Mouse (Mus musculus): ENCODE results near the gene Mapk8. TPM values are rescaled to one million over a fixed set of nuclear protein-coding genes. Genes with fewer than 3 reads are reported as not detected.
A peak's percentile ranks its signal among the peaks of the same experiment; 100 is the strongest.
"Not testable (repeated sequence)": the region's sequence is repeated elsewhere in the genome, so short reads cannot be mapped to it uniquely, and the experiment has no call there.

Gene Mapk8
- polyA plus RNA-seq, 1 experiment from 2014 or later, result 17.3 TPM

DNA sequence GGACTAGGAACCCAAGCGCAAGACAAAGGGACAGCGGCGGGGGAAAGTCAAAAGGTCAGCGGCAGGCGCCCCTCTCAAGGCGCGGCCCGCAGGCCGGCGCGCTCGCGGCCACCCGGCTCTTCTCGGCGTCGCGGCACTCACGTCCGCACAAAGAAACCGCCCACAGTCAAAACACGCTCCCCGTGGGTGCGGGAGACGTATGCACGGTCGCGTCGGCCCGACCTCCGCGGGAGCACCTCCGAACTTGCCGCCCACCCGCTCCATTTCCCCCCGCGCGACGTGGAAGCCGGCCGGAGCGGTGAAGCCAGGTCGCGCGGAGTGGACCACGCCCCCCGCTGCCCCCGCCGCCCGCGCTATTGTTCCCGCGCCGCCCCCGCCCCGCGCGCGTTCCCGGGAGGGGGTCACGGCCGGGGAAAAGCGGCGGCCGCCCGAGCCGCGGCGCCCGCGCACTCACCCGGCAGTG lies 366 bp downstream of the Mapk8 start:
- Histone ChIP-seq H3K36me3 (no peaks in the 10 kb centered on the region), H3K9me3 (replicated peaks) (no peaks in the 10 kb centered on the region), H3K4me1 (peaks cover 36% of the 10 kb centered on the region), H3K4me3 (peak overlapping the region; percentile 91), H3K27me3 (ENCODE audit: low read depth, poor library complexity, severe bottlenecking) (peaks cover 42% of the 10 kb centered on the region), H3K27ac (replicated peaks) (peak overlapping the region; percentile 98)
- WGBS, result under 1% methylated on average over 72 of the region's 72 CpGs
- DNase-seq (ENCODE audit: low spot score), result peak; percentile 68

GRCm38 (mm10) chr14:33445962-33446361 lies 996 bp downstream of the Mapk8 start:
- H3K36me3 ChIP-seq, result no peaks in the 10 kb centered on the region
- H3K4me3 ChIP-seq, result peak overlapping the region; percentile 91
- H3K4me1 ChIP-seq, result peaks cover 31% of the 10 kb centered on the region
- WGBS, result 51% methylated on average over 3 of the region's 3 CpGs
- H3K27me3 ChIP-seq (ENCODE audit: low read depth, poor library complexity, severe bottlenecking), result peaks cover 36% of the 10 kb centered on the region
- H3K9me3 ChIP-seq (replicated peaks), result no peaks in the 10 kb centered on the region
- DNase-seq (ENCODE audit: low spot score), result no peak
- peak overlapping the region; percentile 98 for H3K27ac ChIP-seq (replicated peaks)

GRCm38 (mm10) chr14:33443780-33444179 lies 3.2 kb downstream of the Mapk8 start:
- no peak for DNase-seq (ENCODE audit: low spot score)
- H3K9me3 ChIP-seq (replicated peaks), result no peaks in the 10 kb centered on the region
- no peak overlapping the region for H3K27ac ChIP-seq (replicated peaks)
- peaks cover 15% of the 10 kb centered on the region for H3K27me3 ChIP-seq (ENCODE audit: low read depth, poor library complexity, severe bottlenecking)
- 0 out of 2 replicates have a peak, but pooled peaks cover 5% of the 10 kb centered on the region for H3K36me3 ChIP-seq
- WGBS, result 86% methylated on average over 2 of the region's 2 CpGs
- peaks cover 25% of the 10 kb centered on the region for H3K4me1 ChIP-seq
- H3K4me3 ChIP-seq, result no peak overlapping the region

- not testable (repeated sequence) for DNase-seq (ENCODE audit: low spot score)
Measured at GRCm38 (mm10) chr14:33432485-33432884, 14.5 kb downstream of the Mapk8 start.

DNA sequence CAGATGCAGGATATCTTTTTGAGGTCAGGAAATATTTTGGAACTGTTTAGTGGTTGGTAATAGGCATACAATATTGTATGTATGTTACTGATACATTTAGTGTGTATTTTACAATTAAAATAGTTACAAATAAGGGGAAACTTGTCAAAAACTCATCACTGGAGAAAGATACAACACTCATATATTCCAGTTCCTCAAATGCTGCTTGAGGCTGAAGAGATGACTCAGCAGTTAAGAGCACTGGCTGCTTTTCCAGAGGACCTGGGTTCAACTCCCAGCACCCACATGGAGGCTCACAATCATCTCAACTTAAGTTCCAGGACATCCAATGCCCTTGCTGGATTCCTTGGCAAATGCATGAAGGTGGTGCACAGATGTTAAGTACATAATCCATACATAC lies 22.8 kb downstream of the Mapk8 start:
- Histone ChIP-seq H3K27ac (replicated peaks) (no peak overlapping the region), H3K4me1 (no peaks in the 10 kb centered on the region), H3K4me3 (no peak overlapping the region), H3K36me3 (peaks cover 6% of the 10 kb centered on the region; the same call in 1 of the 2 replicates), H3K27me3 (ENCODE audit: low read depth, poor library complexity, severe bottlenecking) (no peaks in the 10 kb centered on the region), H3K9me3 (replicated peaks) (no peaks in the 10 kb centered on the region; the same call in 1 of the 2 replicates)
- no peak for DNase-seq (ENCODE audit: low spot score)

More at GRCm38 (mm10) chr14:33432485-33432884, 14.5 kb downstream of the Mapk8 start:
- H3K4me3 ChIP-seq; H3K4me1 ChIP-seq; H3K27me3 ChIP-seq (ENCODE audit: low read depth, poor library complexity, severe bottlenecking); H3K27ac ChIP-seq (replicated peaks): not testable (repeated sequence)
- peaks cover 29% of the 10 kb centered on the region for H3K36me3 ChIP-seq
- 88% methylated on average over 4 of the region's 4 CpGs for WGBS
- peaks cover 19% of the 10 kb centered on the region for H3K9me3 ChIP-seq (replicated peaks)

- no peaks in the 10 kb centered on the region for H3K27me3 ChIP-seq (ENCODE audit: low read depth, poor library complexity, severe bottlenecking)
- no peaks in the 10 kb centered on the region for H3K4me1 ChIP-seq
- peaks cover 6% of the 10 kb centered on the region; the same call in 1 of the 2 replicates for H3K36me3 ChIP-seq
- no peaks in the 10 kb centered on the region; the same call in 1 of the 2 replicates for H3K9me3 ChIP-seq (replicated peaks)
- no peak for DNase-seq (ENCODE audit: low spot score)
- H3K4me3 ChIP-seq, result no peak overlapping the region
- no peak overlapping the region for H3K27ac ChIP-seq (replicated peaks)
- 90% methylated on average over 1 of the region's 1 CpGs for WGBS
Measured at GRCm38 (mm10) chr14:33423003-33423402, 24.0 kb downstream of the Mapk8 start.

GRCm38 (mm10) chr14:33418311-33418909 lies 28.5 kb downstream of the Mapk8 start:
- H3K36me3 ChIP-seq, result 0 out of 2 replicates have a peak, but pooled peaks cover 3% of the 10 kb centered on the region
- H3K4me1 ChIP-seq, result no peaks in the 10 kb centered on the region
- no peak overlapping the region for H3K27ac ChIP-seq (replicated peaks)
- H3K27me3 ChIP-seq (ENCODE audit: low read depth, poor library complexity, severe bottlenecking), result no peaks in the 10 kb centered on the region
- no peak for DNase-seq (ENCODE audit: low spot score)
- H3K9me3 ChIP-seq (replicated peaks), result no peaks in the 10 kb centered on the region
- WGBS, result 96% methylated on average over 3 of the region's 3 CpGs
- H3K4me3 ChIP-seq, result no peak overlapping the region

GRCm38 (mm10) chr14:33415746-33416145 lies 31.2 kb downstream of the Mapk8 start:
- no peak for DNase-seq (ENCODE audit: low spot score)
- Histone ChIP-seq H3K27ac (replicated peaks) (no peak overlapping the region), H3K4me3 (no peak overlapping the region), H3K4me1 (no peaks in the 10 kb centered on the region), H3K36me3 (peaks cover 5% of the 10 kb centered on the region), H3K27me3 (ENCODE audit: low read depth, poor library complexity, severe bottlenecking) (no peaks in the 10 kb centered on the region), H3K9me3 (replicated peaks) (no peaks in the 10 kb centered on the region)
- WGBS, result 81% methylated on average over 1 of the region's 1 CpGs

- H3K27ac ChIP-seq (replicated peaks), result no peak overlapping the region
- H3K27me3 ChIP-seq (ENCODE audit: low read depth, poor library complexity, severe bottlenecking), result no peaks in the 10 kb centered on the region
- no peak overlapping the region for H3K4me3 ChIP-seq
- H3K4me1 ChIP-seq, result no peaks in the 10 kb centered on the region
- H3K9me3 ChIP-seq (replicated peaks), result no peaks in the 10 kb centered on the region
- DNase-seq (ENCODE audit: low spot score), result no peak
- peaks cover 30% of the 10 kb centered on the region for H3K36me3 ChIP-seq
- 96% methylated on average over 1 of the region's 1 CpGs for WGBS
Measured at GRCm38 (mm10) chr14:33402331-33402730, 44.6 kb downstream of the Mapk8 start.

- WGBS, result 88% methylated on average over 3 of the region's 3 CpGs
- Histone ChIP-seq H3K9me3 (replicated peaks) (no peaks in the 10 kb centered on the region), H3K36me3 (peaks cover 20% of the 10 kb centered on the region), H3K4me1 (no peaks in the 10 kb centered on the region), H3K4me3 (no peak overlapping the region), H3K27ac (replicated peaks) (no peak overlapping the region), H3K27me3 (ENCODE audit: low read depth, poor library complexity, severe bottlenecking) (no peaks in the 10 kb centered on the region)
- DNase-seq (ENCODE audit: low spot score), result no peak
Measured at GRCm38 (mm10) chr14:33400019-33400418, 46.9 kb downstream of the Mapk8 start.

DNA sequence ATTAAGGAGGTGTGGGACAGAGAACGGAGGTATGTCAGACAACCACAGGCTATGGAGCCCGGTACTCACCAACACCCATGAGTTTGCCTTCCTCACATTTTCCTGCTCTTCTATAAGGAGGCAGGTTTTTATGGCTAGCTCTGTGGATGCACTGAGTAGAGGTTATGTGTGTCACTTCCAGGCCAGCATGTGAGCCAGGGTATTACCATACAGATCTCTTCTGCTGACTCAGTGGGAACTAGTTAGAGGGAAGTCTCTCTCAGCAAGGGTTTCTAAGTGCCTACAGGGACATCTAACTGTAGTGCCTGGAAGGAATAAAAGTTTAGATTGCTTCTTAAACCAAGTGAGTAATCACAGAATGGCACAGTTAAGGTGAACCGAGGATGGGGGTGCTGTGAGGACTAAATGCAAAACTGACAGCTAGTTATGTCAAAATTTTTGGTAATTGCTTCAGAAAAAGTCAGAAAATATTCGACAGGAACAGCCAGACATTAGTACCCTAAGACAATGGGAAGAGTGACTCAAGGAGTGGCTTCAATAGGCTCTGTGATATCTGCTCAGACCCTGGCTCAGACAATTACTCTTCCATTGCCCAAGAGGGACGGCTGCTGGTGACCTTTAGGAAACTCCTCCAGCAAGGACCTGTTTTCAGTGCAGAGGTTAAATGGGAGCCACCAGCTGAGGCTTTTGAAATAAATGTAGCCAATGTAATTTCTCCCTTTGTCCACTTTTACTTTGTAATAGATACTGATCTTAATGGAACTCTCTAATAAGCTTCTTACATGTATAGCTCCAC lies 48.7 kb downstream of the Mapk8 start:
- H3K27ac ChIP-seq (replicated peaks), result no peak overlapping the region
- H3K4me1 ChIP-seq, result no peaks in the 10 kb centered on the region
- H3K36me3 ChIP-seq, result peaks cover 20% of the 10 kb centered on the region
- no peaks in the 10 kb centered on the region for H3K9me3 ChIP-seq (replicated peaks)
- H3K27me3 ChIP-seq (ENCODE audit: low read depth, poor library complexity, severe bottlenecking), result no peaks in the 10 kb centered on the region
- WGBS, result 88% methylated on average over 5 of the region's 5 CpGs
- DNase-seq (ENCODE audit: low spot score), result no peak
- no peak overlapping the region for H3K4me3 ChIP-seq

DNA sequence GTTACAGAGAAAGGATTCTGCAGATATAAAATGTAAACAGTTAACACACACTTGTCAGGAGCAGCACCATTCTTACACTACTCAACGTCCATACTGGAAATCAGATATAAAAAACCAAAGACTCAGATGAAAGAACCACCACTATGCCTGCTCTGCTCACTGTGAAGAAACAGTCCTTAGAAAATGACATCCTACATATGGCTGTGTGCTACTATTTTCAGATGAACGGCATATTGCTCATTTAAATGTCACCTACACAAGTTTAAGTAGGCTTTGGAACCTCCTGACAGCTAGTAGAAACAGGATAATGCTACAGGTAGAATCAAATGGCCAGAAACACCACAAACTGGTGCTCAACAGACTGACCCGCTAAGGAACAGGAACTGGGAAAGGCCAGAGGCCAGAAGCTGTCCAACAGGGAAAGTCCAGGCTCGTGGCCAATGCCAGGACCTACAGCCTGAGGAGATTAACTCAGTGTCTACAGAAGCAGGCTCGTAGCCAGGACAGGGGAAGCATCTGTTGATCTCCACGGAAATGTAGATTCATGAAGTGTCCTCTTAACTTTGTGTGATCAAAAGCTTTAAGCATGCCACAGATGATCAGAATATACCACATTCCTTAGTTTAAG lies 66.0 kb downstream of the Mapk8 start:
- Histone ChIP-seq H3K4me1 (no peaks in the 10 kb centered on the region), H3K27me3 (ENCODE audit: low read depth, poor library complexity, severe bottlenecking) (no peaks in the 10 kb centered on the region), H3K9me3 (replicated peaks) (no peaks in the 10 kb centered on the region), H3K36me3 (peaks cover 65% of the 10 kb centered on the region), H3K27ac (replicated peaks) (no peak overlapping the region), H3K4me3 (no peak overlapping the region)
- 85% methylated on average over 6 of the region's 6 CpGs for WGBS
- no peak for DNase-seq (ENCODE audit: low spot score)

DNA sequence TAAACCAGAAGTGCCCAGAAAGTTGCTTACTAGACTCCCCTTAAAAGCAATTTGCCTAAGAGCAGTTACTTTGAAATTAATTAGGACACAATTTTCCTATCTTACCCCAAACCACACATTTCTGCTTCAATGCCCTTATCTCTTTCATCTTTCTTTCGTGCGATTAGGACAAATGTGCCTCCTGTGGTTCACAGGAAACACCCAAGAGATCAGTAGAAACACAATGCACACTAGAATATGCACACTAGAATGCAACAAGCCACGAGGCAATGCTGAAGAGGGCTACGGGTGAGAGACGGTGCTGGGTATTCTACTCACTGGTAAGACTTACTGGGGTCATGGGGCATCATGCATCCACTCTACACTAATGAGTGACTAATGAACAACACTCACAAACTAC lies 68.2 kb downstream of the Mapk8 start:
- 78% methylated on average over 5 of the region's 5 CpGs for WGBS
- peaks cover 45% of the 10 kb centered on the region for H3K36me3 ChIP-seq
- no peak for DNase-seq (ENCODE audit: low spot score)
- no peaks in the 10 kb centered on the region for H3K4me1 ChIP-seq
- H3K4me3 ChIP-seq, result no peak overlapping the region
- no peaks in the 10 kb centered on the region for H3K9me3 ChIP-seq (replicated peaks)
- H3K27me3 ChIP-seq (ENCODE audit: low read depth, poor library complexity, severe bottlenecking), result no peaks in the 10 kb centered on the region
- H3K27ac ChIP-seq (replicated peaks), result no peak overlapping the region

Measured in midbrain, embryonic 10.5 days (tissue).